Mouse (Mus musculus) brain, embryonic 14.5 days (tissue): ENCODE measurements around the gene Cep170.

ENCODE experiments used
- CTCF ChIP-seq: fragments of 200-500 bp; IDR thresholded peaks from 2 replicates; pipeline ENCODE4 v1.5.1; 2012; ENCODE audit warnings: inconsistent platforms, mild to moderate bottlenecking, moderate library complexity, borderline replicate concordance; ENCODE audit not compliant: insufficient read depth, insufficient read length; ENCODE audit errors: extremely low read depth
- POLR2A ChIP-seq: fragments of 200-500 bp; IDR thresholded peaks from 2 replicates; pipeline ENCODE4 v1.6.1; 2012; ENCODE audit warnings: mild to moderate bottlenecking, inconsistent platforms, borderline replicate concordance; ENCODE audit not compliant: poor library complexity, insufficient read depth, insufficient read length, severe bottlenecking; ENCODE audit errors: extremely low read depth

DNA sequence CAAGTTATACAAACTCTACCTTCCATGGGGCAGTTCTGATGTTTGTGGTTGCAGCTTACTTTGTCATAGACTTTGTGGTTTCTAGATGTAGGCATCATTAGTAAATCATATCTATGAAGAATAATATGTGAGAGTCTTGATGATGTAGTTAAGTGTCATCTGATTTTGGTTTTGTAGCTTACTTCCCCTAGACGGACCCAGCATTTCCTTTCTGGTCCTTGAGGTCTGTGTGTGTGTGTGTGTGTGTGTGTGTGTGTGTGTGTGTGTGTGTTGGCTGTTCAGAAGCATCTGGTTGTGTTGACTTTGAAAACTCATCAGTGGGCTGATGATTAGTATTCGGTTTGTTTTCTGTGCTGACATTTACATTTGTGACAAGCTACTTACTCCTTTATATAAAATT, 18.2 kb upstream of the Cep170 start:
- no peak for TF ChIP-seq CTCF
- TF ChIP-seq POLR2A, result no peak
